Mouse (Mus musculus) lung, adult 2 months (tissue): ENCODE measurements around the gene Magi2.

Experiments used
- CTCF ChIP-seq: fragments of 200-500 bp; IDR thresholded peaks from 2 replicates; pipeline ENCODE4 v1.5.1; 2011; ENCODE audit warnings: mild to moderate bottlenecking, low read length, control low read depth; ENCODE audit not compliant: insufficient read depth
- POLR2A ChIP-seq: fragments of 200-500 bp; IDR thresholded peaks from 2 replicates; pipeline ENCODE4 v1.6.1; 2011; ENCODE audit warnings: low read depth, mild to moderate bottlenecking, control low read depth, low read length, borderline replicate concordance; ENCODE audit errors: extremely low read depth

DNA sequence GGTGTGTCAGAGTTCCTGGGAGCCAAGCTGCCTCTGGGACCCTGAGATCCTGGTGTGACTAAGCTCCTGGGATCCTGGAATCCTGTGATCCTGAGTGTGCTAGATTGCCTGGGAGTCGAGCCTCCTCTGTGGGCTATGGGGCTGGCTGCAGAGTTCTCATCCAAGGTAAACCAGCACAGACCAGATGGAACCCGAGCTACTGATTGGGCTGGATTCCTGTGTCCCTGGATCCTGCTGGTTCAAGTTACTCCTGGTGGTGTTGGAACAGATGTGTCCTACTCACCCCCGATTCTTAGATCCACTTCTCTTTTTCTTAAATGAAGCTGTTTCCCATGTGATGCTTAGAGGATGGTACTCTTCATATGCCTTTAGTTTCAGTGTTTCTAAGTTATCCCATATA is 1371.4 kb downstream of the Magi2 start:
- no peak for TF ChIP-seq CTCF
- no peak for TF ChIP-seq POLR2A
